Mouse (Mus musculus) brain, embryonic 14.5 days (tissue): ENCODE results near the gene C2cd2. TPM values are rescaled to one million over a fixed set of nuclear protein-coding genes. Genes with fewer than 3 reads are reported as not detected.

ENCODE experiments used
- DNase-seq: peaks from one replicate; pipeline ENCODE4 v3.0.0-alpha.2; 2011; ENCODE audit warnings: low read depth
- CTCF ChIP-seq: fragments of 200-500 bp; IDR thresholded peaks from 2 replicates; pipeline ENCODE4 v1.5.1; 2012; ENCODE audit warnings: inconsistent platforms, mild to moderate bottlenecking, moderate library complexity, borderline replicate concordance; ENCODE audit not compliant: insufficient read depth, insufficient read length; ENCODE audit errors: extremely low read depth
- POLR2A ChIP-seq: fragments of 200-500 bp; IDR thresholded peaks from 2 replicates; pipeline ENCODE4 v1.6.1; 2012; ENCODE audit warnings: mild to moderate bottlenecking, inconsistent platforms, borderline replicate concordance; ENCODE audit not compliant: poor library complexity, insufficient read depth, insufficient read length, severe bottlenecking; ENCODE audit errors: extremely low read depth
- polyA plus RNA-seq: library from polyadenylated mRNA; depleted of rRNA; stranded (reverse); fragments of >200 nt; gene quantifications from 2 replicates; pipeline ENCODE4 v1.2.3, GENCODE M21; 2012

Gene C2cd2
- polyA plus RNA-seq, 1 experiment: 15.2 TPM

GRCm38 (mm10) chr16:97930231-97930630 is 32.2 kb downstream of the C2cd2 start:
- no peak for TF ChIP-seq CTCF
- TF ChIP-seq POLR2A: no peak
- DNase-seq: no peak

GRCm38 (mm10) chr16:97929520-97929919 is 32.9 kb downstream of the C2cd2 start:
- TF ChIP-seq CTCF (no peak), POLR2A (no peak)
- no peak for DNase-seq

GRCm38 (mm10) chr16:97927331-97927938 is 35.0 kb downstream of the C2cd2 start:
- TF ChIP-seq CTCF: no peak
- no peak for TF ChIP-seq POLR2A
- no peak for DNase-seq

GRCm38 (mm10) chr16:97926381-97926780 is 36.0 kb downstream of the C2cd2 start:
- no peak for DNase-seq
- TF ChIP-seq CTCF (no peak), POLR2A (no peak)

GRCm38 (mm10) chr16:97925760-97926159 is 36.6 kb downstream of the C2cd2 start:
- TF ChIP-seq POLR2A: no peak

GRCm38 (mm10) chr16:97923700-97924099 is 38.7 kb downstream of the C2cd2 start:
- DNase-seq: no peak

More at GRCm38 (mm10) chr16:97925760-97926159, 36.6 kb downstream of the C2cd2 start:
- no peak for DNase-seq

GRCm38 (mm10) chr16:97922779-97923126 is 39.6 kb downstream of the C2cd2 start:
- TF ChIP-seq CTCF: no peak
- no peak for TF ChIP-seq POLR2A

More at GRCm38 (mm10) chr16:97923700-97924099, 38.7 kb downstream of the C2cd2 start:
- no peak for TF ChIP-seq CTCF

GRCm38 (mm10) chr16:97921961-97922778 is 40.2 kb downstream of the C2cd2 start:
- TF ChIP-seq POLR2A: peak; percentile 52; the same call in 1 of the 2 replicates
- TF ChIP-seq CTCF: no peak
- peak; percentile 91 for DNase-seq

More at GRCm38 (mm10) chr16:97922779-97923126, 39.6 kb downstream of the C2cd2 start:
- DNase-seq: no peak

GRCm38 (mm10) chr16:97920621-97921020 is 41.8 kb downstream of the C2cd2 start:
- TF ChIP-seq POLR2A (no peak), CTCF (no peak)

GRCm38 (mm10) chr16:97919793-97920192 is 42.6 kb downstream of the C2cd2 start:
- no peak for DNase-seq
- TF ChIP-seq CTCF: no peak
- TF ChIP-seq POLR2A: no peak

More at GRCm38 (mm10) chr16:97920621-97921020, 41.8 kb downstream of the C2cd2 start:
- DNase-seq: no peak

- TF ChIP-seq CTCF: no peak
- no peak for TF ChIP-seq POLR2A
- no peak for DNase-seq
Measured at GRCm38 (mm10) chr16:97912873-97913272, 49.5 kb downstream of the C2cd2 start.

GRCm38 (mm10) chr16:97909356-97909755 is 53.0 kb downstream of the C2cd2 start:
- no peak for DNase-seq
- TF ChIP-seq POLR2A (no peak), CTCF (no peak)
